Mouse (Mus musculus) heart, postnatal 0 days (tissue): ENCODE results near the gene Hmgb2. TPM values are rescaled to one million over a fixed set of nuclear protein-coding genes. Genes with fewer than 3 reads are reported as not detected.

Experiments
- ATAC-seq: fragments of 200-750 bp; cut with Nextera tagmentation; 2 replicates; pipeline ENCODE4 v1.8.0; 2017; ENCODE audit warnings: low read depth, moderate number of reproducible peaks, moderate library complexity; ENCODE audit not compliant: insufficient read depth
- DNase-seq: peaks from one replicate; pipeline ENCODE4 v3.0.0-alpha.2; 2016; ENCODE audit warnings: low spot score
- H3K27ac ChIP-seq: fragments of 300-500 bp; sonication (generic); 2 replicates; pipeline ENCODE4 v1.5.1; 2014; ENCODE audit warnings: low read depth, mild to moderate bottlenecking
- H3K27me3 ChIP-seq: fragments of 300-500 bp; sonication (generic); 2 replicates; pipeline ENCODE4 v1.6.1; 2014; ENCODE audit warnings: low read length, mixed read lengths; ENCODE audit not compliant: control insufficient read depth, insufficient read depth
- H3K36me3 ChIP-seq: fragments of 300-500 bp; sonication (generic); replicated peaks from 2 replicates; pipeline ENCODE4 v1.6.1; 2014; ENCODE audit warnings: low read length, mixed read lengths; ENCODE audit not compliant: control insufficient read depth, insufficient read depth
- H3K4me1 ChIP-seq: fragments of 300-500 bp; sonication (generic); 2 replicates; pipeline ENCODE4 v1.6.1; 2014; ENCODE audit warnings: antibody characterized with exemption; ENCODE audit not compliant: control insufficient read depth, insufficient read depth
- H3K4me2 ChIP-seq: fragments of 300-500 bp; sonication (generic); 2 replicates; pipeline ENCODE4 v1.6.1; 2014; ENCODE audit warnings: low read depth, mild to moderate bottlenecking, low read length, moderate library complexity
- H3K4me3 ChIP-seq: fragments of 300-500 bp; sonication (generic); 2 replicates; pipeline ENCODE4 v1.5.1; 2014; ENCODE audit warnings: low read depth, low read length
- H3K9ac ChIP-seq: fragments of 300-500 bp; sonication (generic); replicated peaks from 2 replicates; pipeline ENCODE4 v1.6.1; 2014; ENCODE audit warnings: low read depth, low read length, mixed read lengths
- H3K9me3 ChIP-seq: fragments of 300-500 bp; sonication (generic); replicated peaks from 2 replicates; pipeline ENCODE4 v1.6.1; 2016; ENCODE audit warnings: low read length; ENCODE audit not compliant: control insufficient read depth
- CTCF ChIP-seq: IDR thresholded peaks from 2 replicates; pipeline ENCODE4 v1.5.1; 2016; ENCODE audit warnings: antibody characterized with exemption, control low read depth, low read depth
- EP300 ChIP-seq: IDR thresholded peaks from 2 replicates; pipeline ENCODE4 v1.6.1; 2016; ENCODE audit warnings: antibody characterized with exemption, low read depth
- WGBS: fragments of 180-500 bp; shearing (Covaris S2); extraction: QIAGEN DNeasy Blood & Tissue Kit; methylation state at CpG from one replicate; pipeline ENCODE4 v1.1.7; 2014; 5-methylcytosine and 5-hydroxymethylcytosine counted together
- polyA plus RNA-seq: library from polyadenylated mRNA; unstranded; fragments of >200 nt; fragmentation: Nextera tagmentation; extraction: Ambion mirVana; gene quantifications from 2 replicates; pipeline ENCODE4 v1.2.1, GENCODE M21; 2015
- total RNA-seq: library from RNA; depleted of rRNA; stranded (reverse); fragments of >200 nt; gene quantifications from 2 replicates; pipeline ENCODE4 v1.2.3, GENCODE M21; 2014; ENCODE audit warnings: low replicate concordance

The Hmgb2 gene
- total and polyA plus RNA-seq, 2 experiments from 2014 or later, result 25.6 to 145 TPM

DNA sequence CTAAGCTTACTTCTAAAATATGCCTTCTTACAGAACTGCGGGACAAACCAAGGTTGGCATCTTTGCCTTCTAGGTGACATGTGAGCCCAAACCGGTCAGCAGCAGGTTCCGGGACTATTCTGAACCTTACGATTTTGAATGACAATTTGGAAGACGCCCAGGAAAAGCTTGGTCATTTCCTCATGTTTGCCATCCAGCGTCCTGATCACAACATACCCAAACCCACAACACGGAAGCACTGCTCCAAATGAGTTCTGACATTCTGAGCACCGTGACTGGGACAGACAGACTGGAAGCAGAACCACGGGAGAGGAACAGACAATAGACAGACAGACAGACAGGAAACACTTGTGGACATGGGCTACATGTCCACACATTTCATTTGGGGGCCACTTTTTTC, 29.7 kb downstream of the Hmgb2 start:
- no peak overlapping the region for H3K4me2 ChIP-seq
- TF ChIP-seq EP300 (no peak), CTCF (no peak)
- DNase-seq, result no peak
- no peaks in the 10 kb centered on the region for H3K27me3 ChIP-seq
- no peak for ATAC-seq
- H3K36me3 ChIP-seq, result 0 out of 2 replicates have a peak, but pooled peaks cover 3% of the 10 kb centered on the region
- H3K27ac ChIP-seq, result no peak overlapping the region
- H3K4me1 ChIP-seq, result no peaks in the 10 kb centered on the region
- no peak overlapping the region for H3K9ac ChIP-seq
- WGBS, result 65% methylated on average over 9 of the region's 9 CpGs
- H3K4me3 ChIP-seq, result no peak overlapping the region
- H3K9me3 ChIP-seq, result no peaks in the 10 kb centered on the region

DNA sequence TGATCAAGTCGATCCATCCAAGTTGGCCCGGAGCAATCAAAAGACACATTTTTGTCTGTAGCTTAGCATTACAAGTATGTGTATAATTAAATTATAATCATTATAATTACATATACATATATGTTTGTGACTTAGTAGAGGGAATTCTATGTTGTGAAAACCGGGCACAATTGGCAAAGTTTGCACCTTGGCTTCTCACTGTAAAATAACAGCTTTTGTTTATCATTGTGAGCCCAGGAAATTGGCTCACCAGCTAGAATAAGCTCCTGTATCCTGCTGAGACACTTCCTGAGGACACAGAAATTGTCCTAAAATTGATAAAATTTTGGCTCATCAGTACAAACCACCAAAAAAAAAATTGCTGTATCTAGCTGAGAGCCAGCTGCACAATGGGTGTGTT, 34.7 kb downstream of the Hmgb2 start:
- no peaks in the 10 kb centered on the region for H3K4me1 ChIP-seq
- no peak overlapping the region for H3K4me2 ChIP-seq
- no peaks in the 10 kb centered on the region for H3K9me3 ChIP-seq
- 73% methylated on average over 3 of the region's 3 CpGs for WGBS
- H3K9ac ChIP-seq, result no peak overlapping the region
- H3K4me3 ChIP-seq, result no peak overlapping the region
- ATAC-seq (no peak), DNase-seq (no peak)
- no peaks in the 10 kb centered on the region for H3K36me3 ChIP-seq
- no peak overlapping the region for H3K27ac ChIP-seq
- H3K27me3 ChIP-seq, result no peaks in the 10 kb centered on the region
- TF ChIP-seq EP300, result no peak
- TF ChIP-seq CTCF, result no peak

DNA sequence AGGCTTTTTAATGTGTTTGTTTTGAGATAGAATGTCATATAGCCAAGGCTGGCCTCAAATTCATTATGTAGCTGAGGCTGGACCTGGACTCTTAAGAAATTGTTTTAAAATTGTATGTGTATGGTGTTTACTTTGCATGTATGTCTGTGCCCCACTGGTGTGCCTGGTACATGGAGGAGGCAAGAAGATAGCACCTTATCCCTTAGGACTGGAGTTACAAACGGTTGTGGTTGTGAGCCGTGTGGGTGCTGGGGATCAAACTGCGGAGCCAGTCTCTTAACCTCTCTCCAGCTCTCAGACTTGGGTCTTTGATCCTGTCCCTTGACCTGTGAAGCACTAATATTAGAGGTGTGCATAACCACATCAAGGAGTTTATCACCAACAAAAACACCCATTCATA, 35.1 kb downstream of the Hmgb2 start:
- Histone ChIP-seq H3K4me3 (no peak overlapping the region), H3K27me3 (no peaks in the 10 kb centered on the region), H3K4me2 (no peak overlapping the region), H3K27ac (no peak overlapping the region), H3K36me3 (no peaks in the 10 kb centered on the region), H3K4me1 (no peaks in the 10 kb centered on the region), H3K9ac (no peak overlapping the region), H3K9me3 (no peaks in the 10 kb centered on the region)
- no peak for ATAC-seq
- DNase-seq, result no peak
- TF ChIP-seq CTCF, result no peak
- TF ChIP-seq EP300, result no peak
- WGBS, result 83% methylated on average over 3 of the region's 3 CpGs

DNA sequence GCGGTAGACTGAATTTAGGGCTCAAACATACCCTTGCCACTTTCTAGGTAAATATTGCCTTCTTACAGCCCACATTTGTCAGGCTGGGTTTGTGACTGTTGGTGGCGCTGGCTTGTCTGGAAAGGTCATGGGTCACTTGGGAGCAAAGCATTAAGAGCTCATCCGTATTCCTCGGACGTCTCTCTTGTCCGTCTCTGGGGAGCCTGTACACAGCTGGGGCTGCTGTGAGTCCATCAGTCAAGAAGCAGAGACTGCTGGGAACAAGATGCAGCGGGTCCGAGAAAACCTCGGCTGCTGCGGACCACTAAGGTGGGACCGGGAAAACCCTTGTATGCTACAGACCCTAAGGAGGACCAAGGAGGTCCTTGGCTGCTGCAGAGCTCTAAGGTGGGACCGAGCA, 35.9 kb downstream of the Hmgb2 start:
- no peaks in the 10 kb centered on the region for H3K9me3 ChIP-seq
- H3K4me2 ChIP-seq, result no peak overlapping the region
- ATAC-seq (no peak), DNase-seq (no peak)
- no peak overlapping the region for H3K27ac ChIP-seq
- TF ChIP-seq CTCF, result no peak
- 80% methylated on average over 12 of the region's 12 CpGs for WGBS
- H3K9ac ChIP-seq, result no peak overlapping the region
- H3K4me1 ChIP-seq, result no peaks in the 10 kb centered on the region
- H3K27me3 ChIP-seq, result no peaks in the 10 kb centered on the region
- H3K4me3 ChIP-seq, result no peak overlapping the region
- no peaks in the 10 kb centered on the region for H3K36me3 ChIP-seq

DNA sequence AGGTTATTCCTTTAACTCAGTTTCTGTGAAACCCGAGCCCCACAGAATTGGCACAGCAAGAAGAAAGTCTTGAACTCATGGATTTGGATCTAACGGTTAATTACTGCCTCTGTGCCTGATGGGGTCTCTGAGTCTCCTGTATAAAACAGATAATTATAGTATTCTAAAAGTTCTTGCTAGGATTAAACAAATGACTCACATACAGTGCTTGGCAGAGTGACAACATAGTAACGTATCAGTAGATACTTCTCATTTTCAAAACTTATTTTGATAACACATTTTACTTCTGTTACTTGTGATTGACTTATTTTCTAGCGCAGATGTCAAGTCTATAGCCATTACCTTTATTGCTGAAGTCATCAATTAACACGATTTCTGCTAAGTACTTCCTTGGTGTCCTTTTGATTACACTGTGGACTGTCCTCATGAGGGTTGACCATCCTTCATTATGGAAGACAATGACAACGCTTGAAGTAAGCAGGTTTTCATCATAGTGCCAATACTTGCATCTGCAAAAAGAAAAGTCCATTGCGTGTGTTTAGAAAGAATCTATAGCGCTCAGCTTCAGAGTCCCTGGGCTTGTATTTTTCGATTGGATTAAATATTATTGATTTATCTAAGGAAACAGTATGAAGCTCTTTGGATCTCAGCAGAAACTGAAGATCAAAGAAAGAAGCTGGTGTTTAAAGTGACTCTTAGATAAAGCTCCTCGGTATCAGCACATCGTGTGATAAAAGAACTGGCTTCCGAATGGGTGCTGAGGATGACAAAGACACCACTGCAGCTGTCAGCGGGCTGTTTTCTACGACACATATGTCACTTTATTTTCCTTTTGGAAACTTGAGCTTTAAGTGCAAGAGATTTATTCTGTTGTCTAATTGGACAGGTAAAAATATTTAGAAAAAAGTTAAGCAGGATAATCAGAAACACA, 40.7 kb downstream of the Hmgb2 start:
- Histone ChIP-seq H3K9me3 (no peaks in the 10 kb centered on the region), H3K9ac (no peak overlapping the region), H3K4me3 (no peak overlapping the region), H3K27ac (no peak overlapping the region), H3K4me2 (no peak overlapping the region), H3K36me3 (no peaks in the 10 kb centered on the region), H3K27me3 (no peaks in the 10 kb centered on the region), H3K4me1 (no peaks in the 10 kb centered on the region)
- WGBS, result 72% methylated on average over 14 of the region's 14 CpGs
- no peak for TF ChIP-seq EP300
- TF ChIP-seq CTCF, result no peak
- DNase-seq, result no peak
- no peak for ATAC-seq

DNA sequence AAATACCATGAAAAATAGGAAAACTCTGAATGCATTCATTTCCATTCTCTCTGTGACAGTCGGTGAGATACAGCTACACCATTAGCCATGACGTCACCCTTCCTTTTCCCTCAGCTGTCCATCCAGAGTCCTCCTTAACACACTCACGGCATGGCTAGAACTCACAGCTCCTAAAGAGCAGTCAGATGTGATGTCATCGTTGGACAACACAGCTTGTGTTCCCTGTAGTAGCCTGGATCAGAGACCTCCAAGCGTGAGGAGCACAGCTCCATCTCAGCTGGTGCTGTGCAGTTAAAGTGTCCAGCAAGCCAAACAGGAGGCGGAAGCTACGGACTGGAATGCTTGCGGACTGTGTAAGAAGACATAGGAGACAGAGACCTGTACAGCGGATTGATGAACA, 49.2 kb downstream of the Hmgb2 start:
- no peaks in the 10 kb centered on the region for H3K4me1 ChIP-seq
- H3K4me3 ChIP-seq, result no peak overlapping the region
- H3K9ac ChIP-seq, result no peak overlapping the region
- no peak overlapping the region for H3K4me2 ChIP-seq
- 76% methylated on average over 9 of the region's 9 CpGs for WGBS
- no peaks in the 10 kb centered on the region for H3K9me3 ChIP-seq
- no peak overlapping the region for H3K27ac ChIP-seq
- H3K27me3 ChIP-seq, result no peaks in the 10 kb centered on the region
- DNase-seq, result no peak
- no peaks in the 10 kb centered on the region for H3K36me3 ChIP-seq
- TF ChIP-seq EP300 (no peak), CTCF (no peak)
- no peak for ATAC-seq
